Mouse (Mus musculus): ENCODE results near the gene Rab8a.

The Rab8a gene

GRCm38 (mm10) chr8:72146056-72146455, 14.9 kb upstream of the Rab8a start:
- no peak for DNase-seq (ENCODE audit: low spot score in 2 of 2)

GRCm38 (mm10) chr8:72146556-72146955, 14.4 kb upstream of the Rab8a start:
- no peak for DNase-seq (ENCODE audit: low spot score in 2 of 2)

GRCm38 (mm10) chr8:72147266-72147665, 13.7 kb upstream of the Rab8a start:
- DNase-seq (ENCODE audit: low spot score in 2 of 2): no peak

- DNase-seq (ENCODE audit: low spot score in 2 of 2): no peak
Measured at GRCm38 (mm10) chr8:72149056-72149455, 11.9 kb upstream of the Rab8a start.

GRCm38 (mm10) chr8:72151418-72152078, 9.5 kb upstream of the Rab8a start:
- no peak for DNase-seq (ENCODE audit: low spot score in 2 of 2)

GRCm38 (mm10) chr8:72153382-72153781, 7.6 kb upstream of the Rab8a start:
- no peak for DNase-seq (ENCODE audit: low spot score in 2 of 2)

- DNase-seq (ENCODE audit: low spot score in 2 of 2): no peak
Measured at GRCm38 (mm10) chr8:72158096-72158495, 2.9 kb upstream of the Rab8a start.

- no peak for DNase-seq (ENCODE audit: low spot score in 2 of 2)
Measured at GRCm38 (mm10) chr8:72158726-72159125, 2.3 kb upstream of the Rab8a start.

GRCm38 (mm10) chr8:72160007-72160406, 993 bp upstream of the Rab8a start:
- no peak for DNase-seq (ENCODE audit: low spot score in 2 of 2)

GRCm38 (mm10) chr8:72162821-72163220, 1.8 kb downstream of the Rab8a start:
- DNase-seq (ENCODE audit: low spot score in 2 of 2): no peak

GRCm38 (mm10) chr8:72169098-72169668, 8.2 kb downstream of the Rab8a start:
- DNase-seq (ENCODE audit: low spot score in 2 of 2): no peak

GRCm38 (mm10) chr8:72169681-72170249, 8.8 kb downstream of the Rab8a start:
- no peak for DNase-seq (ENCODE audit: low spot score in 2 of 2)

GRCm38 (mm10) chr8:72177346-72177925, 16.4 kb downstream of the Rab8a start:
- DNase-seq (ENCODE audit: low spot score in 2 of 2): peak; percentile 25 to 54

GRCm38 (mm10) chr8:72183554-72184202, 22.7 kb downstream of the Rab8a start:
- DNase-seq (ENCODE audit: low spot score in 2 of 2): no peak

GRCm38 (mm10) chr8:72187793-72188331, 26.9 kb downstream of the Rab8a start:
- DNase-seq (ENCODE audit: low spot score in 2 of 2): no peak

GRCm38 (mm10) chr8:72189417-72190214, 28.6 kb downstream of the Rab8a start, which contains the start of gene Hsh2d:
TSS of gene Hsh2d (plus strand) at chr8:72189638.
- DNase-seq (ENCODE audit: low spot score in 2 of 2): no peak

- no peak for DNase-seq (ENCODE audit: low spot score in 2 of 2)
Measured at GRCm38 (mm10) chr8:72190215-72190539, 29.2 kb downstream of the Rab8a start.

- no peak for DNase-seq (ENCODE audit: low spot score in 2 of 2)
Measured at GRCm38 (mm10) chr8:72192065-72192464, 31.1 kb downstream of the Rab8a start.

- DNase-seq (ENCODE audit: low spot score in 2 of 2): no peak
Measured at GRCm38 (mm10) chr8:72197997-72198396, 37.0 kb downstream of the Rab8a start.

- no peak for DNase-seq (ENCODE audit: low spot score in 2 of 2)
Measured at GRCm38 (mm10) chr8:72208582-72208981, 47.6 kb downstream of the Rab8a start.

GRCm38 (mm10) chr8:72210222-72210621, 49.2 kb downstream of the Rab8a start:
- DNase-seq (ENCODE audit: low spot score in 2 of 2): no peak

Data from right cerebral cortex, postnatal 36 days (tissue).